Mouse (Mus musculus) limb, embryonic 11.5 days (tissue): ENCODE results near the gene Taf10. TPM values are rescaled to one million over a fixed set of nuclear protein-coding genes. Genes with fewer than 3 reads are reported as not detected.

ENCODE experiments used
- ATAC-seq: fragments of 200-750 bp; cut with Nextera tagmentation; 2 replicates; pipeline ENCODE4 v1.8.0; 2017; ENCODE audit warnings: low read depth; ENCODE audit not compliant: insufficient number of reproducible peaks, low FRiP score, low TSS enrichment
- DNase-seq: peaks from one replicate; pipeline ENCODE4 v3.0.0-alpha.2; 2015; ENCODE audit warnings: low spot score
- H3K27ac ChIP-seq: fragments of 300-500 bp; sonication (generic); replicated peaks from 2 replicates; pipeline ENCODE4 v1.5.1; 2014; ENCODE audit warnings: low read depth, mild to moderate bottlenecking, low read length
- H3K27me3 ChIP-seq: fragments of 300-500 bp; sonication (generic); 2 replicates; pipeline ENCODE4 v1.6.1; 2014; ENCODE audit warnings: mild to moderate bottlenecking, low read length, mixed read lengths; ENCODE audit not compliant: control insufficient read depth, insufficient read depth
- H3K36me3 ChIP-seq: fragments of 300-500 bp; sonication (generic); 2 replicates; pipeline ENCODE4 v1.6.1; 2014; ENCODE audit warnings: mild to moderate bottlenecking, low read length, moderate library complexity, mixed read lengths; ENCODE audit not compliant: control insufficient read depth, insufficient read depth
- H3K4me1 ChIP-seq: fragments of 300-500 bp; sonication (generic); 2 replicates; pipeline ENCODE4 v1.6.1; 2014; ENCODE audit warnings: low read length, mixed read lengths; ENCODE audit not compliant: control insufficient read depth, insufficient read depth
- H3K4me2 ChIP-seq: fragments of 300-500 bp; sonication (generic); 2 replicates; pipeline ENCODE4 v1.6.1; 2014; ENCODE audit warnings: low read depth, mild to moderate bottlenecking, moderate library complexity; ENCODE audit not compliant: severe bottlenecking
- H3K4me3 ChIP-seq: fragments of 300-500 bp; sonication (generic); 2 replicates; pipeline ENCODE4 v1.5.1; 2014; ENCODE audit warnings: low read depth, low read length
- H3K9ac ChIP-seq: fragments of 300-500 bp; sonication (generic); 2 replicates; pipeline ENCODE4 v1.6.1; 2014; ENCODE audit warnings: mild to moderate bottlenecking, low read length
- H3K9me3 ChIP-seq: fragments of 300-500 bp; sonication (generic); 2 replicates; pipeline ENCODE4 v1.6.1; 2016; ENCODE audit warnings: low read length; ENCODE audit not compliant: control insufficient read depth
- WGBS: fragments of 180-500 bp; shearing (Covaris S2); extraction: QIAGEN DNeasy Blood & Tissue Kit; methylation state at CpG from one replicate; pipeline ENCODE4 v1.1.7; 2014; 5-methylcytosine and 5-hydroxymethylcytosine counted together
- polyA plus RNA-seq: library from polyadenylated mRNA; unstranded; fragments of >200 nt; fragmentation: Nextera tagmentation; extraction: Ambion mirVana; gene quantifications from 2 replicates; pipeline ENCODE4 v1.2.1, GENCODE M21; 2014

Gene Taf10
- polyA plus RNA-seq, 1 experiment from 2014 or later = 179 TPM

DNA sequence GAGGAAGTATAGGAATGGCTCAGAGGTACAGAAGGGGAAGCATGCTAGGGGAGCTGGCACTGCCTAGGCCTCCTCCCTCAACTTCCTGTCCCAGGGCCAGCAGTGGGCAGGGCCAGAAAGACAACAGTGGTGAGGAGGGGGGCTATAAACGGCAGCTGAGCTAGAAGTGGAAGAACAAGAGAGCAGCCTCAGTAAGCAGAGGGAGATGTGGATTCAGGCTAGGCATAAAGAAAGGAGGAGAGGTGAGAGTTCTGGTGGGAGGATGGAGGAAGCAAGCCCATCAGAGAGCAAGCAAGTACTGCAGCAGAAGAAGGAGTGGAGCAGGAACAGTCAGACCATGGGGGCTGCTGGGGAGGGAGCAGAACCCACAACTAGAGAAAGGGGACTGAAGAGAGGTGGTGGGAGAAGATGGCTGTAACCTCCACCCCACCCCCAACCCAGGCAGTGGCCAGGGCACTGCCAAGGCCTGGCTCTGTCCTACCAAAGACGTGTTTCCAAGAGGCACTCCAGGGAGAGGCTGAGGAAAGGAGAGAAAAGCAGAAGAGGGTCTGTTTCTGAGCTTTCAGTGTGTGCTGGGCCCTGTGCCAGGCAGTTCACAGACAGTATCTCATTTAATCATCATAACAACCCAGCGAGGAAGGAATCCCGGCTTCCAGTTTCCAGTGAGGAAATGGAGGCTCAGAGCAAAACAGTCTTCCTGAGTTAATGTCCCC, 34.5 kb upstream of the Taf10 start:
- ATAC-seq (peak; percentile 93), DNase-seq (peak; percentile 32)
- Histone ChIP-seq H3K4me3 (peak overlapping the region; percentile 33), H3K36me3 (no peaks in the 10 kb centered on the region; the same call in 1 of the 2 replicates), H3K27ac (peak overlapping the region; percentile 93), H3K9me3 (no peaks in the 10 kb centered on the region), H3K9ac (peak overlapping the region; percentile 44), H3K4me2 (peak overlapping the region; percentile 42), H3K4me1 (peaks cover 21% of the 10 kb centered on the region), H3K27me3 (no peaks in the 10 kb centered on the region)
- 23% methylated on average over 4 of the region's 4 CpGs for WGBS

DNA sequence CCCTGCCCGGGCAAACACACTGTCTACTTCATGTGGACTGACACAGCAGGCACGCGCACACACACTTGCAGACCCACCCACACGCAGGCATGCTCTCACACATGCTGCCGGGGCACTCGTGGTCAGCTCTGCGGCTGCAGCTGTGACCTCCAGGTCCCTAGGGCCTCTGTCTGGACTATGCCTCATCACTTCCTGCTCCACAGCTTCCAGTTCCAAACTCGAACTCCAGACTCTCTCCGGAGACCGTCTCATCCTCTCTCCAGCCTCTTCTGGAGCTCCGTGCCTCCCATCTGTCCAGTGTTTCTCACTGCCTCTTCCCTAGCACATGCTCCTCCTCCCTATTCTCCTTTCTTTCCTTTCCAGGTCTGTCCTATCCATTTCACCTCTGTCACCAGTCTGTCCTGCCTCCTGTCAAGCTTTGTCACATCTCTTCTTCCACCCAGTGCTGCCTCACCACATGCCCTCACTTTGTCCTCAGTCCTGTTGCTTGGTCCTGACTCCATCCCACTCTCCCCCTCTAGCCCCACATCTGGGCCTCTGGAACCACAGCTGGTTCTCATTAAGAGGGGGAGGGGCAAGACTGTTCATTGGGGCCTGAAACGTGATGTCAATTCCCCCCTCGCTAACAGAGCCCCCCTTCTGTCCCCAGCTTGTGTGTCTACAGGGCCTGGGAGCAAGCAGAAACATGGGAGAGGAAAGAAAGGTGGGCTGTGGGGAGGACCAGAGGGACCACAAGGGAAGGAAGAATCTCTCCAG, 33.8 kb upstream of the Taf10 start:
- Histone ChIP-seq H3K4me1 (peaks cover 19% of the 10 kb centered on the region), H3K36me3 (no peaks in the 10 kb centered on the region; the same call in 1 of the 2 replicates), H3K27ac (peak overlapping the region; percentile 93), H3K9ac (peak overlapping the region; percentile 56), H3K27me3 (no peaks in the 10 kb centered on the region), H3K9me3 (no peaks in the 10 kb centered on the region), H3K4me2 (peak overlapping the region; percentile 42), H3K4me3 (peak overlapping the region; percentile 33)
- ATAC-seq = peak; percentile 96
- 12% methylated on average over 13 of the region's 13 CpGs for WGBS
- peak; percentile 94 for DNase-seq

DNA sequence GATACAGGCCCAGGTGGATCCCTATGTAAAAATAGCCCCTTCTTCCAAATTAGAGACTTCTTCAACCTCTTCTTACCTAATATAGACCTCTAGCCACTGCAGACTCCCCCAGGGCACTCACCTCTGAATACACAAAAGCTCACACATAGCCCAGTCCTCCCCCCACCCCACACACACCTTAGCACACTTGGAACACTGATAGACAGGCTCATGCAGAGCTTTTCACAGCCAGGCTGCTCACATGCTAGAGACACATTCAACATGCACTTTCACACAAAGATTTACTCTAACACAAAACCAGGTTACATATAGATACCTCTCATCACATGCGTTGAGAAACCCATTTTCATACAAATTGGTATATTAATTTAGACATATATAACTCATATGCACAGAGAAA, 33.2 kb upstream of the Taf10 start:
- DNase-seq = no peak
- peak overlapping the region; percentile 33; the same call in 1 of the 2 replicates for H3K4me3 ChIP-seq
- peaks cover 19% of the 10 kb centered on the region for H3K4me1 ChIP-seq

DNA sequence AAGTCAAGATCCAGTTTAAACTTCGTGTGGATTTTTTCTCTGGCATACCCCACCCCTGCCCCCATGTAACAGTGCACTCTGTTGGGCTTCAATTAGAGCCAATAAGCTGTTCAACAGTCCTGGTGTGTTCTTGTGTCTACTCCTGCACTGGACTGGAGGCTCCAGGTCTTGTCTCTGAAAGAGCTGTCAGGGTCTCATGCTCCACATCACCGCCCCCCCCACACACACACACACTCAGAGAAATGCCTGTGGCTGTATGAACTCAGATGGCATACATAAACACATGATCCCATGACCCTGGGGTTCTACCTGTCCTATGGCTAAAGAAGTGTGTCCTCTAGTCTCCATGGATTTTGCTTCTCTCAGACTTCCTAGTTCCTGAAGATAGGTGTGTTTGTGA, 31.9 kb upstream of the Taf10 start:
- Histone ChIP-seq H3K4me2 (no peak overlapping the region), H3K9me3 (no peaks in the 10 kb centered on the region), H3K27me3 (no peaks in the 10 kb centered on the region), H3K9ac (no peak overlapping the region), H3K4me3 (no peak overlapping the region), H3K27ac (no peak overlapping the region), H3K36me3 (peaks cover 11% of the 10 kb centered on the region; the same call in 1 of the 2 replicates), H3K4me1 (peaks cover 19% of the 10 kb centered on the region)
- WGBS = 86% methylated on average over 2 of the region's 2 CpGs
- DNase-seq = no peak
- no peak for ATAC-seq

More for the DNA sequence above, 33.2 kb upstream of the Taf10 start:
- H3K27ac ChIP-seq = peak overlapping the region; percentile 93; the same call in 1 of the 2 replicates
- WGBS = 86% methylated on average over 1 of the region's 1 CpGs
- H3K36me3 ChIP-seq = peaks cover 3% of the 10 kb centered on the region; the same call in 1 of the 2 replicates
- H3K9me3 ChIP-seq = no peaks in the 10 kb centered on the region
- H3K4me2 ChIP-seq = peak overlapping the region; percentile 42
- H3K27me3 ChIP-seq = no peaks in the 10 kb centered on the region
- H3K9ac ChIP-seq = no peak overlapping the region
- no peak for ATAC-seq

DNA sequence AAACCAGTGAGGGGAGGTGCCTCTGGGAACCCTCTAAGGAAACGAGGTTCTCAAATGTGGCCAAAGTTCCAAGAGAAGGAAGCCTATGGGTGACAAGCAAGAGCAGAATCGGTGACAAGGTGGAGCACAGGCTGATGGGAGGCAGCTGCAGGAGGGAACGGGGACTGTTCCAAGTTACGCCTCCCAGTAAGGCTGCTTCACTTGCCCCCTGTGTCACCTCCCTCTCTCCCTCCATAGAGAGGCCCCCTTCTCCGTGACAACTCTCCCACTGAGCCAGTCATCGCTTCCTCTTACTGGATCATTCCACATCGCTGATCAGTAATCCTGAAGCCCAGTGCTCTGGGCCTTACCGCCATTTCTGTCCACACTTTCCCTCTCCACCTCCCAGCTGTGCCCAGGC, 30.5 kb upstream of the Taf10 start:
- Histone ChIP-seq H3K9ac (no peak overlapping the region), H3K4me3 (no peak overlapping the region), H3K36me3 (peaks cover 16% of the 10 kb centered on the region), H3K27ac (no peak overlapping the region), H3K9me3 (no peaks in the 10 kb centered on the region), H3K27me3 (no peaks in the 10 kb centered on the region), H3K4me1 (peaks cover 19% of the 10 kb centered on the region), H3K4me2 (no peak overlapping the region)
- ATAC-seq = no peak
- WGBS = 69% methylated on average over 8 of the region's 8 CpGs
- DNase-seq = no peak

DNA sequence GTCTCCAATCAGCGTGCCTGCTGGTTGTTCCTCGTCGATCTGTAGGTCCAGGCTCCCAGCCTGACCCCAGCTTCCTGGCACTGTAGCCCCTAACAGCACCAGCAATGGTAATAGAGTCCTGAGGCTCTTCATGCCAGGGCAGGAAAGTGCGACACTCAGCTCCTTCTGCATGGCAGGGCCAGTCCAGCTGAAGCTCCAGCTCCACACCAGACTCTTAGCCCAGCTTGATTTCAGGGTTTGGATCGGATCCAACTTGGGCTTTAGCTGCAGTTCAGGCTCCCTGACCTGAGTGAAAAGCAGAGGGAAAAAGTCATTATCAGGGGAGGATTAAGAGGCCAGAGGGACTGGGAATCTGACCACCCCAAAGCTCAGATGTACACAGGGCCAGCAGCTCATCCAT, 28.9 kb upstream of the Taf10 start:
- no peaks in the 10 kb centered on the region for H3K9me3 ChIP-seq
- no peaks in the 10 kb centered on the region for H3K27me3 ChIP-seq
- H3K36me3 ChIP-seq = peaks cover 16% of the 10 kb centered on the region
- no peak overlapping the region for H3K27ac ChIP-seq
- no peak overlapping the region for H3K9ac ChIP-seq
- peaks cover 18% of the 10 kb centered on the region for H3K4me1 ChIP-seq
- H3K4me2 ChIP-seq = no peak overlapping the region
- H3K4me3 ChIP-seq = no peak overlapping the region
- ATAC-seq (no peak), DNase-seq (no peak)
- WGBS = 93% methylated on average over 5 of the region's 5 CpGs

DNA sequence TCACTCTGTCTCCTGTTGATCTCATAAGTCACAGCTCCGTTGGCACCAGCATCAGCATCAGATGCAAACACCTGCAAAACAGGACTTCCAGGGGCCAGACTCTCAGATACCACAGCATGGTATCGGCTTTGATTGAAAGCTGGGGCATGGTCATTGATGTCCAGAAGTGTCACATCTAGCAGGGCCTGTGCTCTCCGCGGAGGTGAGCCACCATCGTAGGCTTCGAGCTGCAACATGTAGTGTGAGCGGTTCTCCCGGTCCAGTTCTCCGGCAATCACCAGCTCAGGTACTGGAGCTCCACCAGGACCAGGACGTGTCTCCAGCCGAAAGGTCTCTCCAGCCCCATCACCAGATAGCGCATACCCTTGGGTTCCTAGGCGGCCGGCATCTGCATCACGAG, 28.2 kb upstream of the Taf10 start:
- peaks cover 19% of the 10 kb centered on the region for H3K4me1 ChIP-seq
- H3K4me2 ChIP-seq = no peak overlapping the region
- H3K9ac ChIP-seq = no peak overlapping the region
- H3K36me3 ChIP-seq = peaks cover 16% of the 10 kb centered on the region
- no peaks in the 10 kb centered on the region for H3K27me3 ChIP-seq
- H3K4me3 ChIP-seq = no peak overlapping the region
- H3K9me3 ChIP-seq = no peaks in the 10 kb centered on the region
- ATAC-seq = no peak
- H3K27ac ChIP-seq = no peak overlapping the region
- WGBS = 98% methylated on average over 15 of the region's 15 CpGs
- no peak for DNase-seq

DNA sequence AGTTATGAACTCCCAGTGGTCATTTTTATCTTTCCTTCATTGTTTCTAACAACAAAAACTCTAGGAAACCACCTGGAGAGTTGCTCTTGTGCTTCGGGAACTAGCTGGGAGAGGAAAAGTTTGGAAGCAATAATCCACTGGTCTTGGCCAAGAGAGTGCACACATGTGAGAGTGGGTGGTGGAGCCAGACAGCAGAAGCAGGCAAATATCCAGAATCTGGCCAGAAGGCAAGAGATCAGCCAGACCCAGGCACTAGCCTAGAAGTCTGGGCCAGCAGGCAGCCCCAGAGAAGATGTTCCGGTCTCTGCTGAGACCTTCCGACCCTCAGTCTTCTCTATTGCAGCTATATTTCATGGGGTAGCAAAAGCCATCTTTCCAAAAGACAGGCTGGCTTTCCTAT, 25.8 kb upstream of the Taf10 start:
- 95% methylated on average over 3 of the region's 3 CpGs for WGBS
- Histone ChIP-seq H3K9ac (no peak overlapping the region), H3K27ac (no peak overlapping the region), H3K9me3 (no peaks in the 10 kb centered on the region), H3K27me3 (no peaks in the 10 kb centered on the region), H3K4me1 (peaks cover 14% of the 10 kb centered on the region; the same call in 1 of the 2 replicates), H3K36me3 (peaks cover 22% of the 10 kb centered on the region), H3K4me2 (no peak overlapping the region), H3K4me3 (no peak overlapping the region)
- DNase-seq = no peak
- no peak for ATAC-seq
